Mouse (Mus musculus) neural tube, embryonic 13.5 days (tissue): ENCODE measurements around the gene Zcchc14. TPM values are rescaled to one million over a fixed set of nuclear protein-coding genes. Genes with fewer than 3 reads are reported as not detected.

Experiments used
- ATAC-seq: fragments of 200-750 bp; cut with Nextera tagmentation; 2 replicates; pipeline ENCODE4 v1.8.0; 2017; ENCODE audit warnings: low read depth, mild to moderate bottlenecking, moderate TSS enrichment, moderate library complexity
- H3K27ac ChIP-seq: fragments of 300-500 bp; sonication (generic); replicated peaks from 2 replicates; pipeline ENCODE4 v1.5.1; 2015; ENCODE audit warnings: moderate library complexity, mild to moderate bottlenecking, inconsistent platforms
- H3K27me3 ChIP-seq: fragments of 300-500 bp; sonication (generic); 2 replicates; pipeline ENCODE4 v1.6.1; 2015; ENCODE audit warnings: mild to moderate bottlenecking, inconsistent platforms
- H3K36me3 ChIP-seq: fragments of 300-500 bp; sonication (generic); 2 replicates; pipeline ENCODE4 v1.6.1; 2015; ENCODE audit warnings: mild to moderate bottlenecking, inconsistent platforms
- H3K4me1 ChIP-seq: fragments of 300-500 bp; sonication (generic); replicated peaks from 2 replicates; pipeline ENCODE4 v1.6.1; 2015; ENCODE audit warnings: inconsistent platforms
- H3K4me2 ChIP-seq: fragments of 300-500 bp; sonication (generic); 2 replicates; pipeline ENCODE4 v1.6.1; 2015; ENCODE audit warnings: inconsistent platforms, mild to moderate bottlenecking, moderate library complexity
- H3K4me3 ChIP-seq: fragments of 300-500 bp; sonication (generic); 2 replicates; pipeline ENCODE4 v1.5.1; 2015; ENCODE audit warnings: mild to moderate bottlenecking, inconsistent platforms
- H3K9ac ChIP-seq: fragments of 300-500 bp; sonication (generic); 2 replicates; pipeline ENCODE4 v1.6.1; 2015; ENCODE audit warnings: moderate library complexity, mild to moderate bottlenecking, inconsistent platforms
- H3K9me3 ChIP-seq: fragments of 300-500 bp; sonication (generic); 2 replicates; pipeline ENCODE4 v1.6.1; 2016; ENCODE audit warnings: inconsistent platforms
- whole genome bisulfite sequencing: fragments of 180-500 bp; shearing (Covaris S2); methylation state at CpG from one replicate; pipeline ENCODE4 v1.1.7; 2015; 5-methylcytosine and 5-hydroxymethylcytosine counted together
- polyA plus RNA-seq: library from polyadenylated mRNA; unstranded; fragments of >200 nt; fragmentation: Nextera tagmentation; extraction: Ambion mirVana; gene quantifications from 2 replicates; pipeline ENCODE4 v1.2.1, GENCODE M21; 2015

The Zcchc14 gene
- polyA plus RNA-seq, 1 experiment from 2014 or later: 22.2 TPM

DNA sequence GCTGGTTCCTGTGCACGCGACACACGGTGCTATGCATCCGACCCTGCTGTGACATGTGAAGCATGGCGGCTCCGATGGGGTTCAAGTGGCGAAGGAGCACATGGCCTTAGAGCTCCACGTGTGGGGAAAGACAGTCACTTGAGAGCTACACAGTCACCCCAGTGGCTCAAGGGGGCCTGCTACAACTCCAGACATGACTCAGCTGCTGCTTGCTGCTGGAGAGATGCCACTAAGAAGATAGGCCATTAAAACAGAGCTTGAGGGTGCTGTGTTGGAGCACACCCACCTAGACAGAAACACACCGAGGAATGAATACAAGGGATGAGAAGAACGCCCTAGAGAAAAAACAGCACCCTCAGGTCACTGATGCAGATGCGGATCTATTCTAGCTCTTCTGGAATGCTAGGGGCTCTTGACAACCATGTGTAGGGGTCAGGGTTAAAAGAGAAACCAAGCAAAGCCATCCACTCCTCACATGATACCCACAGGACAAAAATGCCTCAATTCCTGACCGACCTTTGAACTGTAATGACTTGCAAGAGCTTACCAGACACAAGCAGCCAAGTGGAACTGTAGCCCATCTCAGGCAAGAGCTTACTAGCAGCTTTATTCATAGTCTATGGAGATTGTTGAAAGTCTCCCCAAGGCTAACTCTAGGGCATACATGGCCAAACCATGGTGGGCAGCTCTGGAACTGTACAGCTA, 5.0 kb downstream of the Zcchc14 start:
- no peaks in the 10 kb centered on the region for H3K27me3 ChIP-seq
- no peaks in the 10 kb centered on the region for H3K36me3 ChIP-seq
- H3K27ac ChIP-seq: no peak overlapping the region
- H3K4me1 ChIP-seq: peaks cover 88% of the 10 kb centered on the region
- peak overlapping the region; percentile 63; the same call in 1 of the 2 replicates for H3K4me3 ChIP-seq
- WGBS: 69% methylated on average over 12 of the region's 12 CpGs
- H3K9ac ChIP-seq: no peak overlapping the region
- H3K9me3 ChIP-seq: no peaks in the 10 kb centered on the region
- ATAC-seq: no peak
- H3K4me2 ChIP-seq: peak overlapping the region; percentile 100

- 66% methylated on average over 11 of the region's 11 CpGs for WGBS
- Histone ChIP-seq H3K9ac (peak overlapping the region; percentile 53), H3K27ac (peak overlapping the region; percentile 46), H3K4me1 (peaks cover 87% of the 10 kb centered on the region), H3K4me2 (no peak overlapping the region), H3K4me3 (no peak overlapping the region), H3K27me3 (no peaks in the 10 kb centered on the region), H3K36me3 (no peaks in the 10 kb centered on the region), H3K9me3 (no peaks in the 10 kb centered on the region)
- ATAC-seq: no peak
Observed at GRCm38 (mm10) chr8:121643384-121643783, 9.3 kb downstream of the Zcchc14 start.

DNA sequence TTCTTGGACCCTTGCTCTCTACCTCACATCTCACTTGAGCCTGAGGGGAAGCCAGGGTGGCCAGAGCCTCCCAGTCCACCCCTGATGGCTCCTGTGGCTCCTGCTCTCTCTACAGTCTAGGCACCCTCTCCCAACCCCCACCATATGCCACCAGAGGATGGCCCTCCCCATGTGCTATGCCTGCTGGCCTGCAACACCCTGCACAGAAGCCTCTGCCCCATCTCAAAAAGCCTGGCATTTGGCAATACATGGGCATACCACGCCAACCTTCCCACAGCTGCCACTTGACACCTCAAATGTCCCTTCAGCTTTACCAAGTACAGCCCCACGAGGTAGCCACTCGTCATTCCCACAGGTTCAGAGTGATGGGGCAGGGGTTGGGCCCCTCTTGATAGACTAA, 9.9 kb downstream of the Zcchc14 start:
- no peak overlapping the region for H3K4me3 ChIP-seq
- no peak for ATAC-seq
- peaks cover 87% of the 10 kb centered on the region for H3K4me1 ChIP-seq
- H3K9ac ChIP-seq: peak overlapping the region; percentile 53
- peak overlapping the region; percentile 46 for H3K27ac ChIP-seq
- 0 out of 2 replicates have a peak, but pooled peaks cover 3% of the 10 kb centered on the region for H3K36me3 ChIP-seq
- no peaks in the 10 kb centered on the region for H3K9me3 ChIP-seq
- H3K4me2 ChIP-seq: no peak overlapping the region; the same call in 1 of the 2 replicates
- 83% methylated on average over 3 of the region's 3 CpGs for WGBS
- no peaks in the 10 kb centered on the region for H3K27me3 ChIP-seq

GRCm38 (mm10) chr8:121636180-121636579, 16.5 kb downstream of the Zcchc14 start:
- no peaks in the 10 kb centered on the region for H3K9me3 ChIP-seq
- ATAC-seq: no peak
- no peak overlapping the region for H3K4me2 ChIP-seq
- H3K9ac ChIP-seq: no peak overlapping the region
- H3K36me3 ChIP-seq: peaks cover 7% of the 10 kb centered on the region; the same call in 1 of the 2 replicates
- no peak overlapping the region for H3K4me3 ChIP-seq
- 85% methylated on average over 8 of the region's 8 CpGs for WGBS
- H3K27me3 ChIP-seq: no peaks in the 10 kb centered on the region
- 0 out of 2 replicates have a peak overlapping the region, but pooled peaks have one; percentile 14 for H3K27ac ChIP-seq
- H3K4me1 ChIP-seq: peaks cover 66% of the 10 kb centered on the region

DNA sequence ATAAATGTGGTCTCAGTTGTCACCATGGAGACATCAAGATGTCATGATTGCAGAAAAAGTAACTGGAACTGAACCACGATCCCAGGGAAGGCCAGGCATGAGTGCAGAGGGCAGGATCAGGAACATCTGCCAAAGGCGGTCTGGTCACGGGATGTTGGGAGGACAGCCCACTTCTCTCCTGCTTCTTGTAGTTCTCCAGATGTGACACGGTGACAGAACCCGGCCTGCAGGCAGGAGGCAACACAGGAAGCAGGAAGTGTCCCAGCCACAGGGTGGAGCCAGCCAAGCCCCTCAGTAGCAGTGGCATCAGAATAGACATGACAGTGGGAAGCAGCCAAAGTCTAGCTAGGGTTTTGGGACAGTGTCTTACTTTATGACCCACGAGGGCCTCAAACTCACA, 17.2 kb downstream of the Zcchc14 start:
- Histone ChIP-seq H3K36me3 (peaks cover 7% of the 10 kb centered on the region; the same call in 1 of the 2 replicates), H3K4me1 (peaks cover 62% of the 10 kb centered on the region), H3K9ac (no peak overlapping the region), H3K27me3 (no peaks in the 10 kb centered on the region), H3K4me3 (no peak overlapping the region), H3K4me2 (no peak overlapping the region), H3K9me3 (no peaks in the 10 kb centered on the region), H3K27ac (no peak overlapping the region)
- 76% methylated on average over 6 of the region's 6 CpGs for WGBS
- ATAC-seq: no peak

GRCm38 (mm10) chr8:121632401-121632800, 20.3 kb downstream of the Zcchc14 start:
- H3K9me3 ChIP-seq: no peaks in the 10 kb centered on the region
- H3K4me2 ChIP-seq: no peak overlapping the region
- H3K4me3 ChIP-seq: no peak overlapping the region
- H3K36me3 ChIP-seq: peaks cover 18% of the 10 kb centered on the region
- no peak for ATAC-seq
- 76% methylated on average over 5 of the region's 5 CpGs for WGBS
- no peak overlapping the region for H3K27ac ChIP-seq
- H3K4me1 ChIP-seq: peaks cover 38% of the 10 kb centered on the region
- no peaks in the 10 kb centered on the region for H3K27me3 ChIP-seq
- no peak overlapping the region for H3K9ac ChIP-seq

- no peak overlapping the region for H3K4me3 ChIP-seq
- peak overlapping the region; percentile 33; the same call in 1 of the 2 replicates for H3K27ac ChIP-seq
- ATAC-seq: no peak
- H3K9me3 ChIP-seq: no peaks in the 10 kb centered on the region
- H3K27me3 ChIP-seq: no peaks in the 10 kb centered on the region
- no peak overlapping the region for H3K4me2 ChIP-seq
- peaks cover 35% of the 10 kb centered on the region for H3K4me1 ChIP-seq
- H3K36me3 ChIP-seq: peaks cover 25% of the 10 kb centered on the region
- WGBS: 77% methylated on average over 7 of the region's 7 CpGs
- no peak overlapping the region for H3K9ac ChIP-seq
Observed at GRCm38 (mm10) chr8:121631645-121632071, 21.0 kb downstream of the Zcchc14 start.

DNA sequence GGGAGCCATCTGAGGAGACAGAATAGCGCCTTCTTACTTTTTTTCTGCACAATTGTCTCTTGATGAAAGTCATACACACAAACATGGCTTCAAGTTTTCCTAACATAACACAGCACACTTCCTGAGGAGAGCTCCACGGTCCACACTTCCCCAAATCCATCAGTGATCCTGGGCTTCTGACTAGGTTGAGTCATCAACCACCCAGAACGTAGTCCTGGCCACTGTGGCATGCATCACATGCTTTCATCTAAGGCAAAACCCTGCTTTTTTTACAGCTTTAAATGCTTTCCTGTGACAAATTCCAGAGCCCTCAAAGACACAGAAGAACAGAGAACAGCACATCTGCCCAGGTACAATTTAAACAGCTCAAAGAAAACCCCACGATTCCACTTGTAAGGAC, 24.0 kb downstream of the Zcchc14 start:
- Histone ChIP-seq H3K9ac (no peak overlapping the region), H3K4me1 (peaks cover 45% of the 10 kb centered on the region), H3K27ac (no peak overlapping the region), H3K9me3 (no peaks in the 10 kb centered on the region), H3K36me3 (peaks cover 27% of the 10 kb centered on the region), H3K4me2 (no peak overlapping the region), H3K4me3 (no peak overlapping the region), H3K27me3 (no peaks in the 10 kb centered on the region)
- WGBS: 93% methylated on average over 4 of the region's 4 CpGs
- no peak for ATAC-seq

DNA sequence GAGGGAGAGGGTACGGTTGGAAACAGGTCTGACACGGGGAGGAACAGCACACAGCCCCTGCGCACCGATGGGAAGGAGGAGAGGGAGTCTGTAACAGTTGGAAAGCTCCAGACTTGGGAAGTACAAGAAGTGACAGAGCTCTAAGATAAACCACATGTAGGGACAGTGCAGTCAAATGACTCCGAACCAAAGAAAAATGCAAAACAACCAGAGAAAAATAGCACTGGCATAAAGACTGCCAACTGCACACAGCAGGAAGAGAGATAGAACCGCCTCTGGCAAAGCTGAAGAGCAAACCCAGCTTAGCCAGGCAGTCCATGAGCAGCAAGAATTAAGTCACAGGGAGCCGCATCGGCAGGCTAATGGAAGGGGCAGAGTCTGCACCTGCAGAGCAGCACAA, 29.7 kb downstream of the Zcchc14 start:
- no peaks in the 10 kb centered on the region for H3K9me3 ChIP-seq
- H3K36me3 ChIP-seq: peaks cover 26% of the 10 kb centered on the region
- 69% methylated on average over 8 of the region's 8 CpGs for WGBS
- H3K27ac ChIP-seq: peak overlapping the region; percentile 38; the same call in 1 of the 2 replicates
- no peak overlapping the region for H3K9ac ChIP-seq
- no peak overlapping the region for H3K4me2 ChIP-seq
- H3K4me1 ChIP-seq: peaks cover 79% of the 10 kb centered on the region
- no peak for ATAC-seq
- no peak overlapping the region for H3K4me3 ChIP-seq
- no peaks in the 10 kb centered on the region for H3K27me3 ChIP-seq

GRCm38 (mm10) chr8:121621879-121622278, 30.8 kb downstream of the Zcchc14 start:
- Histone ChIP-seq H3K36me3 (peaks cover 22% of the 10 kb centered on the region), H3K4me2 (no peak overlapping the region), H3K4me3 (no peak overlapping the region), H3K27ac (no peak overlapping the region), H3K27me3 (no peaks in the 10 kb centered on the region), H3K9me3 (no peaks in the 10 kb centered on the region), H3K4me1 (peaks cover 79% of the 10 kb centered on the region), H3K9ac (no peak overlapping the region)
- no peak for ATAC-seq
- WGBS: 57% methylated on average over 1 of the region's 1 CpGs

GRCm38 (mm10) chr8:121620801-121621516, 31.7 kb downstream of the Zcchc14 start:
- Histone ChIP-seq H3K9ac (no peak overlapping the region), H3K27ac (no peak overlapping the region), H3K4me2 (no peak overlapping the region), H3K4me1 (peaks cover 70% of the 10 kb centered on the region), H3K36me3 (peaks cover 18% of the 10 kb centered on the region), H3K9me3 (no peaks in the 10 kb centered on the region), H3K4me3 (no peak overlapping the region), H3K27me3 (no peaks in the 10 kb centered on the region)
- ATAC-seq: no peak
- 88% methylated on average over 12 of the region's 12 CpGs for WGBS

DNA sequence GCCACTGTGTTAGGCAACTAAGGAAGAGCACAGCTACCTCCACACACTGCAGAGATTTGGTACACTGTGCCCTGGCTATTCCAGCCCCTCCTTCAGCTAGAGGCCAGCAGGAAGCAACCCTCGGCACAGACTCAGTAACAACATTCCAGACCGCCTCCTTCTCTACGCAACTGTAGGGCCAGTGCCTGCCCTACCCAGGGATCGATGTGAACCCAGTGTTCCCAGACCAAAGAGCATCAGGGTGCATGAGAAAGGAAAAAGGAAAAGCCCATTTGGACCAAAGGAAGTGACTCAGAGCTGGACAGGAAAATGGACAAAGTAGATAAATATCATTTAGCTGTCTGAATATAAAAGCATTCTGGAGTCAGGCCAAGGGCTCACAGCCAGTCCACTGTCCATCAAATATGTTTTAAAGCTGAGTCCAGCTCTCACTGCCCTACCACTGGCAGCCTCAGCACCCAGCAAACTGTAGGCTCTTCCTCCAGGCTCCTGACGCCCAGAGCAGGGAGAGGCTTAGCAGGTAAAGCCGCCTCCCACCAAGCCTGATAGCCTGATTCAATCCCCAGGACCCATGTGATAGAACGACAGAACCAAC, 33.2 kb downstream of the Zcchc14 start:
- H3K27me3 ChIP-seq: no peaks in the 10 kb centered on the region
- H3K4me3 ChIP-seq: no peak overlapping the region
- H3K4me1 ChIP-seq: peaks cover 56% of the 10 kb centered on the region
- ATAC-seq: no peak; the same call in 1 of the 2 replicates
- peaks cover 29% of the 10 kb centered on the region for H3K36me3 ChIP-seq
- H3K4me2 ChIP-seq: no peak overlapping the region
- 64% methylated on average over 7 of the region's 7 CpGs for WGBS
- peak overlapping the region; percentile 49; the same call in 1 of the 2 replicates for H3K27ac ChIP-seq
- no peaks in the 10 kb centered on the region for H3K9me3 ChIP-seq
- H3K9ac ChIP-seq: no peak overlapping the region
